Mouse (Mus musculus) WW6 (cell line): ENCODE results near the gene Fcrl5.

Experiments used
- DNase-seq: peaks from one replicate; pipeline ENCODE4 v3.0.0-alpha.2; 2013; ENCODE audit warnings: low read depth, low spot score

The Fcrl5 gene

GRCm38 (mm10) chr3:87500088-87501055, 64.8 kb downstream of the Fcrl5 start:
- DNase-seq = no peak

GRCm38 (mm10) chr3:87501151-87501550, 65.6 kb downstream of the Fcrl5 start:
- no peak for DNase-seq

- no peak for DNase-seq
Measured at GRCm38 (mm10) chr3:87502771-87503170, 67.2 kb downstream of the Fcrl5 start.

- no peak for DNase-seq
Measured at GRCm38 (mm10) chr3:87504330-87504729, 68.8 kb downstream of the Fcrl5 start.

- no peak for DNase-seq
Measured at GRCm38 (mm10) chr3:87504749-87505425, 69.3 kb downstream of the Fcrl5 start.

- DNase-seq = no peak
Measured at GRCm38 (mm10) chr3:87506456-87507416, 71.2 kb downstream of the Fcrl5 start.

GRCm38 (mm10) chr3:87508205-87508901, 72.8 kb downstream of the Fcrl5 start:
- peak; percentile 54 for DNase-seq

- DNase-seq = no peak
Measured at GRCm38 (mm10) chr3:87509061-87509460, 73.5 kb downstream of the Fcrl5 start.

- no peak for DNase-seq
Measured at GRCm38 (mm10) chr3:87510832-87511231, 75.3 kb downstream of the Fcrl5 start.

- DNase-seq = no peak
Measured at GRCm38 (mm10) chr3:87511971-87512765, 76.6 kb downstream of the Fcrl5 start.

GRCm38 (mm10) chr3:87515567-87516081, 80.1 kb downstream of the Fcrl5 start:
- DNase-seq = no peak

GRCm38 (mm10) chr3:87518425-87518824, 82.9 kb downstream of the Fcrl5 start:
- no peak for DNase-seq

GRCm38 (mm10) chr3:87521126-87521525, 85.6 kb downstream of the Fcrl5 start:
- no peak for DNase-seq

- DNase-seq = no peak
Measured at GRCm38 (mm10) chr3:87521833-87522232, 86.3 kb downstream of the Fcrl5 start.

- DNase-seq = no peak
Measured at GRCm38 (mm10) chr3:87523701-87524100, 88.1 kb downstream of the Fcrl5 start.

- peak; percentile 47 for DNase-seq
Measured at GRCm38 (mm10) chr3:87525043-87525836, 89.7 kb downstream of the Fcrl5 start, which contains the start of gene Etv3. Gene Etv3, plus strand, starts transcription at chr3:87525407.

- no peak for DNase-seq
Measured at GRCm38 (mm10) chr3:87525837-87526570, 90.4 kb downstream of the Fcrl5 start.

- no peak for DNase-seq
Measured at GRCm38 (mm10) chr3:87527139-87527538, 91.6 kb downstream of the Fcrl5 start.
